Mouse (Mus musculus) kidney, embryonic 15.5 days (tissue): Measurements from ENCODE around the gene Cox18. TPM values are rescaled to one million over a fixed set of nuclear protein-coding genes. Genes with fewer than 3 reads are reported as not detected.

Source experiments
- polyA plus RNA-seq: library from polyadenylated mRNA; unstranded; fragments of >200 nt; fragmentation: Nextera tagmentation; extraction: Ambion mirVana; gene quantifications from 2 replicates; pipeline ENCODE4 v1.2.1, GENCODE M21; 2015

The Cox18 gene
- polyA plus RNA-seq, 1 experiment from 2014 or later, result 33.8 TPM

Other genes starting within 250 kb of the Cox18 start
- gene Ankrd17, start 142.6 kb upstream of the Cox18 start, polyA plus RNA-seq, result 25.3 and 26.3 TPM in 2 replicates
- gene Gm9958, start 143.2 kb upstream of the Cox18 start, polyA plus RNA-seq, result 6.3 and 7.0 TPM in 2 replicates
- 30.3 and 64.9 TPM in 2 replicates for gene Alb, start 236.9 kb upstream of the Cox18 start, polyA plus RNA-seq